Mouse (Mus musculus) liver, embryonic 12.5 days (tissue): Measurements from ENCODE around the gene Gm10639. TPM values are rescaled to one million over a fixed set of nuclear protein-coding genes. Genes with fewer than 3 reads are reported as not detected.
"Not testable (repeated sequence)": the region's sequence is repeated elsewhere in the genome, so short reads cannot be mapped to it uniquely, and the experiment has no call there.

Experiments used
- ATAC-seq: fragments of 200-750 bp; cut with Nextera tagmentation; 2 replicates; pipeline ENCODE4 v1.8.0; 2017; ENCODE audit warnings: moderate number of reproducible peaks, mild to moderate bottlenecking, moderate library complexity
- H3K27ac ChIP-seq: fragments of 300-500 bp; sonication (generic); 2 replicates; pipeline ENCODE4 v1.5.1; 2016; ENCODE audit warnings: mild to moderate bottlenecking
- H3K27me3 ChIP-seq: fragments of 300-500 bp; sonication (generic); replicated peaks from 2 replicates; pipeline ENCODE4 v1.6.1; 2016; ENCODE audit warnings: mild to moderate bottlenecking, moderate library complexity
- H3K36me3 ChIP-seq: fragments of 300-500 bp; sonication (generic); 2 replicates; pipeline ENCODE4 v1.6.1; 2016; ENCODE audit warnings: mild to moderate bottlenecking, moderate library complexity
- H3K4me1 ChIP-seq: fragments of 300-500 bp; sonication (generic); 2 replicates; pipeline ENCODE4 v1.6.1; 2016
- H3K4me2 ChIP-seq: fragments of 300-500 bp; sonication (generic); 2 replicates; pipeline ENCODE4 v1.6.1; 2016; ENCODE audit warnings: mild to moderate bottlenecking, moderate library complexity
- H3K4me3 ChIP-seq: fragments of 300-500 bp; sonication (generic); 2 replicates; pipeline ENCODE4 v1.5.1; 2016; ENCODE audit warnings: mild to moderate bottlenecking, moderate library complexity
- H3K9ac ChIP-seq: fragments of 300-500 bp; sonication (generic); 2 replicates; pipeline ENCODE4 v1.6.1; 2016; ENCODE audit warnings: mild to moderate bottlenecking, moderate library complexity
- H3K9me3 ChIP-seq: fragments of 300-500 bp; sonication (generic); replicated peaks from 2 replicates; pipeline ENCODE4 v1.6.1; 2016; ENCODE audit warnings: mild to moderate bottlenecking, moderate library complexity
- WGBS: fragments of 180-500 bp; shearing (Covaris S2); methylation state at CpG from one replicate; pipeline ENCODE4 v1.1.7; 2016; ENCODE audit not compliant: insufficient replicate concordance; 5-methylcytosine and 5-hydroxymethylcytosine counted together
- polyA plus RNA-seq: library from polyadenylated mRNA; unstranded; fragments of >200 nt; fragmentation: Nextera tagmentation; extraction: Ambion mirVana; gene quantifications from 2 replicates; pipeline ENCODE4 v1.2.1, GENCODE M21; 2016

Gene Gm10639
- polyA plus RNA-seq, 1 experiment from 2014 or later: not detected

DNA sequence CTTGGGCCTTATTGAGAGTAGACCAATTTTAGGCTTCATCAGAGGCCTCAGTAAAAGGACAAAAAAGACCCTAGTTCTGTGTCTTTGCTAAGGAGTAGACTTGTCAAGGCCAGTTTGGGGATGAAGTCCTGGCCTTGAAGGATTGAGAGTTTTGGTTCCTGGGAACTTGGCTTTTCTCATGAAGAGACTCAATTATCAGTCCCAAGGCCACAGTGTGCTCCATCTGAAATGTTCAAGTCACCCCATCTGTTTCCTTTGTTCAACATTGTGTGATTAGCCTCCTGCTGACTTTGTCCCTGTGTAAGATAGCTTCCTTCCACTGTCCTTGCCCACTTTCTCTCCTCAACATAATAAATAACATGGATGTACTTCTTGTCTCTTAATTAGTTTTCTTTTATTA, 60.3 kb downstream of the Gm10639 start:
- ATAC-seq, H3K27ac ChIP-seq, H3K4me2 ChIP-seq, H3K9ac ChIP-seq, H3K36me3 ChIP-seq, H3K4me1 ChIP-seq, H3K9me3 ChIP-seq, H3K4me3 ChIP-seq, H3K27me3 ChIP-seq: not testable (repeated sequence)

DNA sequence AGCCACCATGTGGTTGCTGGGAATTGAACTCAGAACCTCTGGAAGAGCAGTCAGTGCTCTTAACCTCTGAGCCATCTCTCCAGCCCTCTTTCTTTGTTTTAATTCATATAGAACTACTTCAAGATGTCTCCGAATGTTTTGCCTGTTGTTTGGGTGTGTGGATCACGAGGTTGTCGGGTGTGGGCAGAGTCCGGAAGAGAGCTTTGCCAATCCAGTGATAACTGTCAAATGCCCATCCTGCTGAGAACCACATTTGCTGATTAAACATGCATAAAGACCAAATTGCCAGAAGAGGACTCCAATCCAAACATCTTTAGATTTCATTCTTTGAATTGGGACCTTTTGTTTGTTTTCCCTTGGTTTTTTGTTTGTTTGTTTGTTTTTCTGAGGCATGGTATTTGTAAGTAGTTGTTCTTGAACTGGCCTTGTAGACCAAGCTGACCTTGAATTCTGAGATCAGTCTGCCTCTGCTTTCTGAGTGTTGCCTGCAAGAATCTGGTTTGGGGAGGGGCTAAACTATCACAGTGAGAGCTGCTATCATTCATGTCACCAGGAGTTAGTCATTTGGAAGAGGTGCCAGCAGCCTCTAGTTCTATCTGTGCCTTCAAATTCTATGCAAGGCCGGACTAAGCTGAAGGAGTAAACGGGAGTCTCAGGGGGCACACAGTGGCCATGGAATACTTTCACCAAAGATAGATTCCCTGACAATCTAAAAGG, 61.9 kb downstream of the Gm10639 start:
- 51% methylated on average over 6 of the region's 6 CpGs for WGBS
- H3K36me3 ChIP-seq: no peaks in the 10 kb centered on the region
- no peak overlapping the region for H3K27ac ChIP-seq
- H3K4me1 ChIP-seq: no peaks in the 10 kb centered on the region
- no peak overlapping the region for H3K4me2 ChIP-seq
- no peak for ATAC-seq
- H3K27me3 ChIP-seq: no peaks in the 10 kb centered on the region
- no peak overlapping the region for H3K4me3 ChIP-seq
- H3K9ac ChIP-seq: no peak overlapping the region
- no peaks in the 10 kb centered on the region for H3K9me3 ChIP-seq

Other genes starting within 250 kb of the Gm10639 start
- not detected in 2 replicates for gene Gcm1, start 238.0 kb upstream of the Gm10639 start, polyA plus RNA-seq
- 74.8 and 75.0 TPM in 2 replicates for gene Fbxo9, start 180.9 kb upstream of the Gm10639 start, polyA plus RNA-seq
- gene Ick, start 180.7 kb upstream of the Gm10639 start, polyA plus RNA-seq: 7.0 and 7.4 TPM in 2 replicates
- gene Gsta4, start 107.1 kb upstream of the Gm10639 start, polyA plus RNA-seq: 20.0 and 22.1 TPM in 2 replicates
- not detected in 2 replicates for gene Gsta1, start 59.3 kb upstream of the Gm10639 start, polyA plus RNA-seq
- not detected in 2 replicates for gene Gm3776, start 32.8 kb upstream of the Gm10639 start, polyA plus RNA-seq
- gene Omt2a, start 24.9 kb downstream of the Gm10639 start, polyA plus RNA-seq: not detected in 2 replicates
- gene Omt2b, start 37.7 kb downstream of the Gm10639 start, polyA plus RNA-seq: not detected in 2 replicates
- 0.18 TPM in 1 of 2 replicates, not detected in the other for gene Gsta2, start 65.9 kb downstream of the Gm10639 start, polyA plus RNA-seq
- gene Dppa5a, start 78.3 kb downstream of the Gm10639 start, polyA plus RNA-seq: not detected in 2 replicates
- gene Ooep, start 88.8 kb downstream of the Gm10639 start, polyA plus RNA-seq: 0.13 TPM in 1 of 2 replicates, not detected in the other
- gene Ddx43, start 105.9 kb downstream of the Gm10639 start, polyA plus RNA-seq: not detected in 2 replicates
- 1.4 and 1.5 TPM in 2 replicates for gene Cgas, start 153.3 kb downstream of the Gm10639 start, polyA plus RNA-seq
- 29.3 and 33.3 TPM in 2 replicates for gene Mto1, start 158.3 kb downstream of the Gm10639 start, polyA plus RNA-seq
- 1.0 and 1.1 TPM in 2 replicates for gene Gm17324, start 158.9 kb downstream of the Gm10639 start, polyA plus RNA-seq
- 2,705 and 2,706 TPM in 2 replicates for gene Eef1a1, start 199.2 kb downstream of the Gm10639 start, polyA plus RNA-seq